Mouse (Mus musculus) hematopoietic stem cell, adult 5-6 weeks (primary cell): ENCODE data around the gene Gabarap. TPM values are rescaled to one million over a fixed set of nuclear protein-coding genes. Genes with fewer than 3 reads are reported as not detected.
A peak's percentile ranks its signal among the peaks of the same experiment; 100 is the strongest.
"Not testable (repeated sequence)": the region's sequence is repeated elsewhere in the genome, so short reads cannot be mapped to it uniquely, and the experiment has no call there.

Experiments used
- ATAC-seq, 2 experiments: fragments of 125-278 bp in 1 of 2; replicated peaks in 1 of 2; 2 replicates each; pipeline ENCODE4 v1.8.0; 2016 to 2017; ENCODE audit warnings: inconsistent platforms in 2 of 2, mild to moderate bottlenecking in 2 of 2, moderate number of reproducible peaks in 2 of 2, low read depth in 1 of 2, moderate TSS enrichment in 1 of 2; ENCODE audit not compliant: low FRiP score in 2 of 2, poor library complexity in 2 of 2, severe bottlenecking in 2 of 2, insufficient read depth in 1 of 2, low TSS enrichment in 1 of 2
- total RNA-seq: library from RNA; stranded (forward); fragments of 172-1452, 232-1000 nt; gene quantifications from 2 replicates; pipeline ENCODE4 v1.2.3, GENCODE M21; 2017

The Gabarap gene
- total RNA-seq, 1 experiment from 2014 or later, result 211 TPM

DNA sequence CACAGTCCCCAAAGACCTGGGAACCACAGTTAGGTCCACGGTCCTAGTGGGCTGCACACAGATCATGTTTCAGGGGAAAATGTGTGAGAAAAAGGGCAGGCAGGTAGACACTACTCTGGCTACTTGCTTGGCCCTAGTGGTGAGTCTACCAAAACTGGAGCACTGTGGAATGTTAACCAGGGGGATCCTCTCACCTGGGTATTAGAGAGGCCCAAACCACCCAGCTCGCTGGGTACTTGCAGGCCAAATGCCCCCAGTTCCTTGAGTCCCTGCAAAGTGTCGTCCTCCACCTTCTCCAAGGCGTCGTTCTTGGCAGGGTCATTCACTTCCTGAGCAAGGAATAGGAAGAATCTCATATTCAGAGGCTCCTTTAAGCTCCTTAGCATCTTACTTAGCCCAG, 23.1 kb downstream of the Gabarap start:
- ATAC-seq, result no peak

DNA sequence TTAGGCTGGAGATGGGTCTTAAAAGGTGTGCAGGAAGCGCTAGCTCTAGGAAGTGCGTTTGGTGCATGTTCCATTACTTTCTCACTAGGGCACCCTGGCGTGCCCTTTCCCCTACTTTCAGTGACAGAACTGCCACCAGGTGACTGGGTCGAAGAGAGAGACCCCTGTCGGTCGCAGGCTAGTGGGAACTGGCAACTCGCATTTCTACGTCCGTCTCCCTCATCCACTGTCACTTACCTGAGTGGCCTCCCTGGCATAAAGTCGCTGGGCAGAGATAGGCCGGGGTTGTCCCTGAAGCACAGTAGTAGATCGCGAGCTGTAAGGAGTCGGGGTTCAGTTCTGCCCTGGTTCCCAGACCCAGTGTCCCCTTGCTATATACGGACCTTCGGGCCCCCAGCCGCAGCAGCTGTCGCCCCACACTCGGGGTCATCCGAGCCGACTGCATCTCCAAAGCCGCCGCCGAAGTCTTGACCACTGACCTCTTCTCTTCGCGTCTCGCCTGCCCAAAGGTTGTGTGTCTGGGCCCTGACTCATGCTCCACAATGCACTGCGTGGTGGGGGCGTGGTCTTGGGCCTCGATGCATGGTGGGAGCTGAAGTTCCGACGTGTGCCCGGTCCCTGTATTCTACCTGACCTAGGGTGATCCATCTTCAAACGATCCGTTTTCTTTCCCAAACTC, 24.1 kb downstream of the Gabarap start, which contains the start of gene Acadvl:
Acadvl (minus strand) TSS at position 532 of the 679 bp plus-strand sequence.
- peak; percentile 84 to 88 for ATAC-seq

DNA sequence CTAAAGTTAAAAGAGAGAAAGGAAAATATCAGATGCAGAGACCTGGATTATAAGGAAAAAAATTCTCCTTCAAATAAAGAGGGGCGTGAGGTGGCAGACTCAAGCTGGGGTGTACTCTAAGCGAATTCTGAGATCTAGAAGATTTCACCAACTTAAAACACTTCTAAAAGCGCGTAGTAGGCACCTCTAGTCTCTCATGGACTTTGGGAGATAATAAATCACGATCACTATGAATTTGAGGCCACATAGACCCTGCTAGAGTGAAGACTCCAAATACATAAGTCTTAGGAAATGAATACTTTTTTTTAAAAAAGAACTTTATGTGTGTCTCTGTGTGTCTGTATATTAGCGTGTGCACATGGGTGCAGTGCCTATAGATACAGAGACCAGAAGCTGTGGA, 24.7 kb downstream of the Gabarap start:
- no peak for ATAC-seq

DNA sequence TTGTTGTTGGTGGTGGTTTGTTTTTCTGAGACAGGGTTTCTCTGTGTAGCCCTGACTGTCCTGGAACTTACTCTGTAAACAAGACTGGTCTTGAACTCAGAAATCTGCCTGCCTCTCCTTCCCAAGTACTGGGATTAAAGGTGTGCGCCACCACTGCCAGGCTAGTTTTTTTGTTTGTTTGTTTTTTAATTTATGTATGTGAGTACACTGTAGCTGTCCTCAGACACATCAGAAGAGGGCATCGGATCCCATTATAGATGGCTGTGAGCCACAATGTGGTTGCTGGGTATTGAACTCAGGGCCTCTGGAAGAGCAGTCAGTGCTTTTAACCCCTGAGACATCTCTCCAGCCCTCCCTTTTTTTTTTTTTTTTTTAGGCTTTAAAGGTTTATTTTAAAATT, 25.2 kb downstream of the Gabarap start:
- not testable (repeated sequence) for ATAC-seq

DNA sequence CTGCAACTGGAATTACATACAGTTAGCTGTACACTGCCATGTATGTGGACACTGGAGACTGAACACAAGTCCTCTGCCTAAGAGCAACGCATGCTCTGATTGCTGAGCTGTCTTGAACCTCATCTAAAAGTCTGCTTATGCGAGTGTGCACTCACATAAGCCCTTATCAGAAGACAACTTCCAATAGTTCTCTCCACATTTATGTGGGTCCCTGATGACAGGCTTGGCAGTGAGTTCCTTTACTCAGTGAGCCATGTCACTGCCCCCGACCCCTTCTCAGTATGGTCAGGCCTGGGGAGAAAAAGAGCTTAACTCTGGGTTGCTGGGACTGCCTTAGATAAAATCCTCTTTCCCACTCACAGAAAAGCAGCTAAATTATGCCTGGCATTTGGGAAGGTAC, 25.7 kb downstream of the Gabarap start, which contains the start of gene Dlg4:
Dlg4 (plus strand) TSS at position 274 of the 400 bp plus-strand sequence.
- no peak for ATAC-seq

GRCm38 (mm10) chr11:70017199-70017767, 26.3 kb downstream of the Gabarap start:
- no peak for ATAC-seq

DNA sequence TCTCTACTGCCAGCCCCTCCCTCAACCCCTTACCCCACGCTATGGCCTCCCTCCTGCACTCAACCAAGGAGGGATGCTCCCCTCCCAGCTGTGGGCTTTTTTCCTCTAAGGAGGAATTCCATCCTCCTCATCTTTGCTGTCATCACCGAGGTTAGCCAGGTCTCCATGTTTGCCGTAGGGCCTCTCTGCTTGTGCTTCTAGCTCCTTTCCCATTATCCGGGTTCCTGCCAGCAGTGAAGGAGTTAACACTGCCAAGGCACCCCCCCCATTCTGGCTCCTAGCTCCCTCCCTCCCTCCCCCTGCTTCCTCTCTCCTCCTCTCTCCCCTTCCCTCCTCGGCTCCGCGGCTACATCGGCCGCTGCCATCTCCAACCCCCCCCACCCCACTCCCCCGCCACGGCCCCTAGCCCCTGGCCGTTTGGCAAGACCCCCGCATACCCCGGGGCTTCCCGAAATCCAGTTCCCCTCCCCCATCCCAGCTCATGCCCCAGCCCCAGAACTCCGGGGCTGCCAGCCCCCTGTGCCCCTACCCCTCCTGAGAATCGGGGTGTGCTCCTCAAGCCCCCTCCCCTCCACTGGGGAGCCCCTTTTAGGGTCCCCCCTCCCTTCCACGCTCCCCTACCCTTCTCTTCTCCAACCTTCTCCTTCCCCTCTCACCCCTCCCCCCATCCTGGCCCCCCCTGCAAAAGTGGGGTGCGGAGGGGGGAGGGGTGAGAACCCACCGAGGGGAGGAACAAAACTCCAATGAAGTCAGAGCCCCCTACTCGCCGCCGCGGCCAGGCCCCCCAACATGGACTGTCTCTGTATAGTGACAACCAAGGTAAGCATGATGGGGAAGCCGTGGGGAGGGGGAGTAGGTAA, 27.4 kb downstream of the Gabarap start:
- ATAC-seq, result no peak

- no peak for ATAC-seq
Observed at GRCm38 (mm10) chr11:70019495-70020021, 28.6 kb downstream of the Gabarap start.

- no peak for ATAC-seq
Observed at GRCm38 (mm10) chr11:70020022-70020631, 29.2 kb downstream of the Gabarap start.

DNA sequence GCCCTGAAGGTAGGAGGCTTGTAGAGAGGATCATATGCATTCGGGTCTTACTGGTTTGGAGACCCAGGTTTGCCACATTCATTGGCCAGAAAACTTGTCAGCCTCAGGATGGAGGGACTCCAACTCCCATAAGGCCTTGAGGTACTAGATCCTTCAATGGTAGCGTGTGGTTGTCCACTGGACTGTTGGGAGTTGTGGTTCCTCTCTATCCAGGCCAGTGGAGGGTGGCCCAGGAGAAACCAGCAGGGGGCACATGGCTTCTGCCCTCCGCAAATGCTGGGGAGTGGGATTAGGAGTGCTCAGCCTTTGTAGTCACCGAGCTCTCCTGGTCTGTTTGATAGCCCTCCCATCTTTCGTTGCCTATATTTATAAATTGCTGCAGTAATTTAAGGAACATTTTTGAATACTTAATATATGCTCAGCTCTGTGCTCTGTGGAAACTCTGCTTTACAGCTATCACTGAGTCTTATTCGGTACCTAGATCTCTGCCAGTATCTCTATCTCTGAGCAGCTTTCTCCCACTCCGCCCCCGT, 29.9 kb downstream of the Gabarap start:
- peak; percentile 71 to 75 for ATAC-seq

DNA sequence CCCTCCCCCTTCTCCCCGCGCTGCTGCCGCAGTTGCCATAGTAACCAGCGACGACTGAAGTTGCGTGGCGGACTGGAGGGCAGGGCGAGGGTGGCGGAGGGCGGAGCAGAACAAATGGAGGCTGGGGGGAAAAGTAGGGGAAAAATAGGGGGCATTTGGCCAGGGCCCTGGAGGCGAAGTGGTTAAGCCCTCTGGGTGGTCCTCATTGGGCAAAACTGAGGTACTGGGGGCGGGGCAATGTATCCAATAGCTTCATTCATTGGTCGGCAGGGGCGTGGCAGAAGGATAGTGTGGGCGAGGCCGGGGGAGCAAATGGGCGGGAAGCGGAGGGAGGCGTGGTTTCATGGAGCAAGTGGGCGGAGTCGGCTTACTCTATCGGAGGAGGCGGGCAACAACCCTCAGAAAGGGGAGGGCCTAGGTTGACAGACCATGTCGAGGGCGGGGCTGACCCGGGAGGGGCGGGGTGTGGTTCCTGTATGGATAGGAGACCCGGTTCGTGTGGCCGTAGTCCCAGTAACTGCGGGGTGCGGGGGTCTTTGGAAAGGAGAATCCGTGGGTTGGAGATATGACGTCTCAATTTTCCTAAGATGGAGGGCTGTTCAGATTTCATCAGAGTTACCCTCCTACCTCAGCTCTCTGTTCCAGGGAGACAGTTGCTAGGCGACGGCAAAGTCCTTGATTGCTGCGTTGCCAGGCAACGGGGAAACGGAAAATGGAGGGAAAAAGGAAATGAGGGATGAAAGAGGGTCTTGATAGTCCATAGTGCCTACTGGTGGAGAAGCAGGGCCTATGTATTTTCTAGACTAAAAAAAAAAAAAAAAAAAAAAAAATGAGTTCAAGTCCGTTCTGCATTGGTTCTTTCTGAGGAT, 30.6 kb downstream of the Gabarap start:
- peak; percentile 66 to 82 for ATAC-seq

GRCm38 (mm10) chr11:70023481-70024150, 32.7 kb downstream of the Gabarap start:
- ATAC-seq, result no peak

GRCm38 (mm10) chr11:70024151-70024514, 33.2 kb downstream of the Gabarap start:
- ATAC-seq, result no peak

DNA sequence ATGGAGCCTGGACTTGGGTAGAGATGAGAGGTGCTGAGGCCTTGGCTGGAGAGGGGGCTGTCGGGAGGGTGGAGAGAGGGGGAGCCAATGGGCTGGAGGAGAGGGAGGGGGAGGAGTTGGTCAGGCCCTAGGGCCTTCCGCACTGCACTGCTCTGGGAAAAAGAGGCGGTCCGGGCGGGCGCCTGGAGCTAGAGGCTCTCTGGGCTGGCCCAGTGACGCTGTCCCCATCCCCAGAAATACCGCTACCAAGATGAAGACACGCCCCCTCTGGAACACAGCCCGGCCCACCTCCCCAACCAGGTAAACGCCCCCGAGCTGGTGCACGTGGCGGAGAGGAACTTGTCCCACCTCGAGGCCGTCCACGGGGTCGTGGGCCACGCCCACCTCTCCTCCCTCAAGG, 35.7 kb downstream of the Gabarap start:
- ATAC-seq, result no peak

DNA sequence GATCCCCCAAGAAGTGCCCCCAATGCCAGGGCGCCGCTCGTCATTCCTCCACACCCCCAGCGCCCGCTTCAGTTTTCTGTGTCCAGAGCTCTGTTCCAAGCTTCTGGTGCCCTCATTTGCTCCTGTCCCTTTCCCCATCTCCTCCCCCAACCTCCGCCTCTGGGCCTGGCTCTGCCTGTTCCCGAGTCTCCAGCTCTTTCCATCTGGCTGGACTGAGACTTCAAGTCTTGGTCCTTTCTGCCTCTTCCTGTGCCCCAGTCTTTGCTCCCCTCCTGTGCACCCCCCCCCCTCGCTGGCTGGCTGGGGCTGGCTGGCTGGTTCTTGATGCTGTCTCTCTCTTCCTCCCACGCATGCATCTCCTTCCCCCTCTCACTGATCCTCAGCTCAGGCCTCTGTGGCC, 36.5 kb downstream of the Gabarap start:
- no peak for ATAC-seq
